Mouse (Mus musculus) heart, postnatal 25 days (tissue): ENCODE data around the gene Ltn1. TPM values are rescaled to one million over a fixed set of nuclear protein-coding genes. Genes with fewer than 3 reads are reported as not detected.

Experiments used
- DNase-seq: peaks from one replicate; pipeline ENCODE4 v3.0.0; 2022; ENCODE audit warnings: low spot score
- intact Hi-C: fragments of 180-260 bp; cut with DNase I; formaldehyde crosslinking; loops from one replicate; pipeline ENCODE4 v1.15.1; 2025
- total RNA-seq, 2 experiments: library from RNA; stranded (reverse); gene quantifications; 2 replicates each; pipeline ENCODE4 v1.2.3; 2021

Ltn1 gene
- total RNA-seq, result 10 to 100 TPM; 19.7 to 21.8 TPM

GRCm38 (mm10) chr16:87432033-87432814 lies at the start of gene Ltn1:
TSS of gene Ltn1 (minus strand) at chr16:87432612.
- DNase-seq, result peak; percentile 97
- intact Hi-C loops, result no loop called here

GRCm38 (mm10) chr16:87470579-87470978 lies 38.2 kb upstream of the Ltn1 start:
- intact Hi-C loops, result no loop called here
- DNase-seq, result no peak

- DNase-seq, result no peak
- intact Hi-C loops, result loop anchor here (5.0 kb wide), 1 partner anchor 34 kb away; no protein-coding TSS in a partner anchor
Measured at GRCm38 (mm10) chr16:87458752-87459151, 26.3 kb upstream of the Ltn1 start.

GRCm38 (mm10) chr16:87455180-87455611 lies 22.8 kb upstream of the Ltn1 start:
- intact Hi-C loops, result loop anchor here (2.0 to 5.0 kb wide), 2 partner anchors 14 to 37 kb away; partner anchors contain the start of gene Rwdd2b

GRCm38 (mm10) chr16:87454419-87455179 lies 22.2 kb upstream of the Ltn1 start, which contains the start of gene Usp16:
TSS of gene Usp16 (plus strand) at chr16:87454703.
- intact Hi-C loops, result loop anchor here (2.0 to 5.0 kb wide), 2 partner anchors 14 to 38 kb away; partner anchors contain the start of gene Rwdd2b
- peak; percentile 88 for DNase-seq

More at GRCm38 (mm10) chr16:87455180-87455611, 22.8 kb upstream of the Ltn1 start:
- peak; percentile 9 for DNase-seq

GRCm38 (mm10) chr16:87453226-87453625 lies 20.8 kb upstream of the Ltn1 start:
- DNase-seq, result no peak
- intact Hi-C loops, result no loop called here

- no peak for DNase-seq
- intact Hi-C loops, result no loop called here
Measured at GRCm38 (mm10) chr16:87445528-87445927, 13.1 kb upstream of the Ltn1 start.

- no peak for DNase-seq
- intact Hi-C loops, result no loop called here
Measured at GRCm38 (mm10) chr16:87445110-87445509, 12.7 kb upstream of the Ltn1 start.

GRCm38 (mm10) chr16:87444071-87444470 lies 11.7 kb upstream of the Ltn1 start:
- intact Hi-C loops, result no loop called here
- no peak for DNase-seq

GRCm38 (mm10) chr16:87443245-87443644 lies 10.8 kb upstream of the Ltn1 start:
- DNase-seq, result no peak
- intact Hi-C loops, result no loop called here

- no peak for DNase-seq
- intact Hi-C loops, result no loop called here
Measured at GRCm38 (mm10) chr16:87442291-87442690, 9.9 kb upstream of the Ltn1 start.

- intact Hi-C loops, result loop anchor here (2.0 kb wide), 2 partner anchors 14 to 54 kb away; partner anchors contain the start of genes Cct8 and Usp16
- no peak for DNase-seq
Measured at GRCm38 (mm10) chr16:87441089-87441488, 8.7 kb upstream of the Ltn1 start.

GRCm38 (mm10) chr16:87440184-87440686 lies 7.8 kb upstream of the Ltn1 start, which contains the start of gene Rwdd2b:
TSS of gene Rwdd2b (minus strand) at chr16:87440573.
- intact Hi-C loops, result loop anchor here (2.0 kb wide), 2 partner anchors 15 to 55 kb away; partner anchors contain the start of genes Cct8 and Usp16
- DNase-seq, result peak; percentile 85

GRCm38 (mm10) chr16:87438697-87439096 lies 6.3 kb upstream of the Ltn1 start:
- intact Hi-C loops, result no loop called here
- DNase-seq, result no peak

GRCm38 (mm10) chr16:87437096-87437495 lies 4.7 kb upstream of the Ltn1 start:
- no peak for DNase-seq
- intact Hi-C loops, result no loop called here

- intact Hi-C loops, result no loop called here
- no peak for DNase-seq
Measured at GRCm38 (mm10) chr16:87435411-87436205, 3.2 kb upstream of the Ltn1 start.

- no peak for DNase-seq
- intact Hi-C loops, result no loop called here
Measured at GRCm38 (mm10) chr16:87434946-87435345, 2.5 kb upstream of the Ltn1 start.

- DNase-seq, result no peak
- intact Hi-C loops, result no loop called here
Measured at GRCm38 (mm10) chr16:87434266-87434665, 1.9 kb upstream of the Ltn1 start.

GRCm38 (mm10) chr16:87427516-87427915 lies 4.9 kb downstream of the Ltn1 start:
- intact Hi-C loops, result no loop called here
- no peak for DNase-seq
